Mouse (Mus musculus): ENCODE measurements around the gene Prkag2. TPM values are rescaled to one million over a fixed set of nuclear protein-coding genes. Genes with fewer than 3 reads are reported as not detected.
"Not testable (repeated sequence)": the region's sequence is repeated elsewhere in the genome, so short reads cannot be mapped to it uniquely, and the experiment has no call there.

The Prkag2 gene
- polyA plus RNA-seq, 1 experiment from 2014 or later: 7.2 TPM

- Histone ChIP-seq H3K27ac (no peak overlapping the region), H3K4me3 (no peak overlapping the region), H3K27me3 (replicated peaks) (no peaks in the 10 kb centered on the region), H3K4me2 (no peak overlapping the region), H3K9ac (no peak overlapping the region), H3K9me3 (replicated peaks) (no peaks in the 10 kb centered on the region), H3K4me1 (0 out of 2 replicates have a peak, but pooled peaks cover 2% of the 10 kb centered on the region), H3K36me3 (no peaks in the 10 kb centered on the region)
- WGBS (ENCODE audit: insufficient replicate concordance): 30% methylated on average over 7 of the region's 7 CpGs
- ATAC-seq: no peak
These were observed 16.6 kb downstream of the Prkag2 start for GRCm38 (mm10) chr5:25083816-25084215.

GRCm38 (mm10) chr5:25082542-25082941 lies 17.9 kb downstream of the Prkag2 start:
- Histone ChIP-seq H3K4me1 (0 out of 2 replicates have a peak, but pooled peaks cover 2% of the 10 kb centered on the region), H3K27ac (no peak overlapping the region), H3K4me3 (no peak overlapping the region), H3K36me3 (no peaks in the 10 kb centered on the region), H3K4me2 (no peak overlapping the region), H3K27me3 (replicated peaks) (no peaks in the 10 kb centered on the region), H3K9me3 (replicated peaks) (no peaks in the 10 kb centered on the region), H3K9ac (no peak overlapping the region)
- WGBS (ENCODE audit: insufficient replicate concordance): 38% methylated on average over 2 of the region's 2 CpGs
- 0 out of 2 replicates have a peak, but pooled peaks have one; percentile 8 for ATAC-seq

GRCm38 (mm10) chr5:25081545-25081944 lies 18.9 kb downstream of the Prkag2 start:
- H3K27ac ChIP-seq: no peak overlapping the region
- no peaks in the 10 kb centered on the region for H3K36me3 ChIP-seq
- no peaks in the 10 kb centered on the region for H3K9me3 ChIP-seq (replicated peaks)
- ATAC-seq: no peak
- no peak overlapping the region for H3K9ac ChIP-seq
- no peak overlapping the region for H3K4me2 ChIP-seq
- H3K4me1 ChIP-seq: 0 out of 2 replicates have a peak, but pooled peaks cover 2% of the 10 kb centered on the region
- WGBS (ENCODE audit: insufficient replicate concordance): 21% methylated on average over 16 of the region's 16 CpGs
- no peak overlapping the region for H3K4me3 ChIP-seq
- H3K27me3 ChIP-seq (replicated peaks): no peaks in the 10 kb centered on the region

GRCm38 (mm10) chr5:25080994-25081393 lies 19.4 kb downstream of the Prkag2 start:
- Histone ChIP-seq H3K4me2 (no peak overlapping the region), H3K27ac (no peak overlapping the region), H3K9ac (no peak overlapping the region), H3K4me3 (no peak overlapping the region), H3K9me3 (replicated peaks) (no peaks in the 10 kb centered on the region), H3K36me3 (no peaks in the 10 kb centered on the region), H3K4me1 (no peaks in the 10 kb centered on the region), H3K27me3 (replicated peaks) (no peaks in the 10 kb centered on the region)
- WGBS (ENCODE audit: insufficient replicate concordance): 40% methylated on average over 3 of the region's 3 CpGs
- ATAC-seq: no peak

- H3K9ac ChIP-seq: no peak overlapping the region
- no peak for ATAC-seq
- WGBS (ENCODE audit: insufficient replicate concordance): 71% methylated on average over 9 of the region's 9 CpGs
- no peak overlapping the region for H3K27ac ChIP-seq
- no peaks in the 10 kb centered on the region for H3K36me3 ChIP-seq
- no peak overlapping the region for H3K4me2 ChIP-seq
- no peaks in the 10 kb centered on the region for H3K4me1 ChIP-seq
- no peaks in the 10 kb centered on the region for H3K9me3 ChIP-seq (replicated peaks)
- H3K27me3 ChIP-seq (replicated peaks): no peaks in the 10 kb centered on the region
- no peak overlapping the region for H3K4me3 ChIP-seq
These were observed 19.9 kb downstream of the Prkag2 start for GRCm38 (mm10) chr5:25080438-25080945.

- H3K9ac ChIP-seq: no peak overlapping the region
- ATAC-seq: no peak
- H3K27me3 ChIP-seq (replicated peaks): no peaks in the 10 kb centered on the region
- H3K9me3 ChIP-seq (replicated peaks): no peaks in the 10 kb centered on the region
- no peaks in the 10 kb centered on the region for H3K36me3 ChIP-seq
- WGBS (ENCODE audit: insufficient replicate concordance): 71% methylated on average over 9 of the region's 9 CpGs
- H3K27ac ChIP-seq: no peak overlapping the region
- H3K4me2 ChIP-seq: no peak overlapping the region
- H3K4me3 ChIP-seq: no peak overlapping the region
- no peaks in the 10 kb centered on the region for H3K4me1 ChIP-seq
These were observed 20.6 kb downstream of the Prkag2 start for GRCm38 (mm10) chr5:25079766-25080265.

GRCm38 (mm10) chr5:25077873-25078651 lies 22.4 kb downstream of the Prkag2 start:
- Histone ChIP-seq H3K9me3 (replicated peaks) (no peaks in the 10 kb centered on the region), H3K36me3 (no peaks in the 10 kb centered on the region), H3K4me2 (no peak overlapping the region), H3K4me3 (no peak overlapping the region), H3K27me3 (replicated peaks) (no peaks in the 10 kb centered on the region), H3K9ac (no peak overlapping the region), H3K27ac (no peak overlapping the region), H3K4me1 (no peaks in the 10 kb centered on the region)
- no peak for ATAC-seq
- WGBS (ENCODE audit: insufficient replicate concordance): 65% methylated on average over 8 of the region's 8 CpGs

GRCm38 (mm10) chr5:25077258-25077657 lies 23.2 kb downstream of the Prkag2 start:
- not testable (repeated sequence) for H3K9me3 ChIP-seq (replicated peaks); H3K4me1 ChIP-seq; H3K36me3 ChIP-seq; H3K9ac ChIP-seq; H3K27me3 ChIP-seq (replicated peaks); ATAC-seq; H3K27ac ChIP-seq; H3K4me3 ChIP-seq; H3K4me2 ChIP-seq
- 79% methylated on average over 13 of the region's 13 CpGs for WGBS (ENCODE audit: insufficient replicate concordance)

GRCm38 (mm10) chr5:25075623-25076022 lies 24.8 kb downstream of the Prkag2 start:
- ATAC-seq: no peak
- 56% methylated on average over 4 of the region's 4 CpGs for WGBS (ENCODE audit: insufficient replicate concordance)
- H3K27me3 ChIP-seq (replicated peaks): no peaks in the 10 kb centered on the region

GRCm38 (mm10) chr5:25069815-25070214 lies 30.6 kb downstream of the Prkag2 start:
- Histone ChIP-seq H3K4me1 (peaks cover 14% of the 10 kb centered on the region; the same call in 1 of the 2 replicates), H3K4me2 (no peak overlapping the region), H3K4me3 (no peak overlapping the region), H3K27ac (no peak overlapping the region), H3K36me3 (no peaks in the 10 kb centered on the region), H3K27me3 (replicated peaks) (peaks cover 12% of the 10 kb centered on the region), H3K9ac (no peak overlapping the region), H3K9me3 (replicated peaks) (no peaks in the 10 kb centered on the region)
- ATAC-seq: no peak
- 40% methylated on average over 5 of the region's 5 CpGs for WGBS (ENCODE audit: insufficient replicate concordance)

More at GRCm38 (mm10) chr5:25075623-25076022, 24.8 kb downstream of the Prkag2 start:
- H3K9me3 ChIP-seq (replicated peaks): no peaks in the 10 kb centered on the region
- no peak overlapping the region for H3K9ac ChIP-seq
- no peaks in the 10 kb centered on the region for H3K4me1 ChIP-seq
- no peaks in the 10 kb centered on the region for H3K36me3 ChIP-seq
- no peak overlapping the region for H3K4me2 ChIP-seq
- no peak overlapping the region for H3K27ac ChIP-seq
- no peak overlapping the region for H3K4me3 ChIP-seq

- Histone ChIP-seq H3K27ac (no peak overlapping the region), H3K36me3 (no peaks in the 10 kb centered on the region), H3K4me1 (peaks cover 14% of the 10 kb centered on the region; the same call in 1 of the 2 replicates), H3K27me3 (replicated peaks) (peaks cover 12% of the 10 kb centered on the region), H3K4me3 (no peak overlapping the region), H3K4me2 (no peak overlapping the region), H3K9me3 (replicated peaks) (no peaks in the 10 kb centered on the region), H3K9ac (no peak overlapping the region)
- ATAC-seq: no peak
- WGBS (ENCODE audit: insufficient replicate concordance): 37% methylated on average over 6 of the region's 6 CpGs
These were observed 33.3 kb downstream of the Prkag2 start for GRCm38 (mm10) chr5:25067122-25067521.
